Mouse (Mus musculus): ENCODE results near the gene Tbc1d4. TPM values are rescaled to one million over a fixed set of nuclear protein-coding genes. Genes with fewer than 3 reads are reported as not detected.

Tbc1d4 gene
- 175 TPM for polyA plus RNA-seq (2014; fragmentation: Illumina TruSeq; extraction: RNeasy Lipid Tissue Mini Kit (QIAGEN cat#74804); ENCODE audit: low read depth, low replicate concordance)

GRCm38 (mm10) chr14:101608519-101609368, at the start of gene Tbc1d4:
Tbc1d4 (minus strand) TSS chr14:101609191.

GRCm38 (mm10) chr14:101653581-101654525, 44.9 kb upstream of the Tbc1d4 start, which contains the start of gene Uchl3:
Uchl3 (plus strand) TSS chr14:101653967.

GRCm38 (mm10) chr14:101640153-101640843, 31.3 kb upstream of the Tbc1d4 start, which contains the start of gene Commd6:
Commd6 (minus strand) TSS chr14:101640686.

Other genes with a start within 250 kb of the Tbc1d4 start
- 166 TPM for gene Commd6, start 31.5 kb upstream of the Tbc1d4 start, polyA plus RNA-seq (2014; fragmentation: Illumina TruSeq; extraction: RNeasy Lipid Tissue Mini Kit (QIAGEN cat#74804); ENCODE audit: low read depth, low replicate concordance)
- gene Uchl3, start 44.8 kb upstream of the Tbc1d4 start, polyA plus RNA-seq (2014; fragmentation: Illumina TruSeq; extraction: RNeasy Lipid Tissue Mini Kit (QIAGEN cat#74804); ENCODE audit: low read depth, low replicate concordance), result 147 TPM
- gene Gm9922, start 120.6 kb upstream of the Tbc1d4 start, polyA plus RNA-seq (2014; fragmentation: Illumina TruSeq; extraction: RNeasy Lipid Tissue Mini Kit (QIAGEN cat#74804); ENCODE audit: low read depth, low replicate concordance), result not detected
- gene Lmo7, start 120.8 kb upstream of the Tbc1d4 start, polyA plus RNA-seq (2014; fragmentation: Illumina TruSeq; extraction: RNeasy Lipid Tissue Mini Kit (QIAGEN cat#74804); ENCODE audit: low read depth, low replicate concordance), result 21.9 TPM

Data from adrenal gland, adult 10 weeks (tissue).